Mouse (Mus musculus) gastrocnemius, adult 2 months (tissue): ENCODE measurements around the gene Fbxw26. TPM values are rescaled to one million over a fixed set of nuclear protein-coding genes. Genes with fewer than 3 reads are reported as not detected.
A peak's percentile ranks its signal among the peaks of the same experiment; 100 is the strongest.
"Not testable (repeated sequence)": the region's sequence is repeated elsewhere in the genome, so short reads cannot be mapped to it uniquely, and the experiment has no call there.

Experiments used
- DNase-seq: peaks from one replicate; pipeline ENCODE4 v3.0.0; 2022
- H3K27ac ChIP-seq: fragments of 200-600 bp; 2 replicates; pipeline ENCODE4 v1.8.1; 2022; ENCODE audit warnings: mild to moderate bottlenecking
- H3K4me3 ChIP-seq: fragments of 200-600 bp; 2 replicates; pipeline ENCODE4 v1.8.1; 2022; ENCODE audit warnings: mild to moderate bottlenecking, moderate library complexity
- CTCF ChIP-seq: fragments of 200-600 bp; IDR thresholded peaks from 2 replicates; pipeline ENCODE4 v1.8.1; 2022; ENCODE audit warnings: antibody characterized with exemption, mild to moderate bottlenecking, moderate library complexity
- intact Hi-C: fragments of 180-260 bp; cut with DNase I; formaldehyde crosslinking; loops from one replicate; pipeline ENCODE4 v1.15.1; 2025
- long read RNA-seq, 2 experiments: library from polyadenylated mRNA; stranded (forward); transcript quantifications; one replicate each; pipeline ENCODE4 v2.0.0; 2021
- total RNA-seq, 2 experiments: library from RNA; stranded (reverse); gene quantifications; 2 replicates each; pipeline ENCODE4 v1.2.3; 2021

Fbxw26 gene
- not detected for total RNA-seq
- long read RNA-seq, experiment 1 = 0 reads
- long read RNA-seq, experiment 2 = 0 reads

DNA sequence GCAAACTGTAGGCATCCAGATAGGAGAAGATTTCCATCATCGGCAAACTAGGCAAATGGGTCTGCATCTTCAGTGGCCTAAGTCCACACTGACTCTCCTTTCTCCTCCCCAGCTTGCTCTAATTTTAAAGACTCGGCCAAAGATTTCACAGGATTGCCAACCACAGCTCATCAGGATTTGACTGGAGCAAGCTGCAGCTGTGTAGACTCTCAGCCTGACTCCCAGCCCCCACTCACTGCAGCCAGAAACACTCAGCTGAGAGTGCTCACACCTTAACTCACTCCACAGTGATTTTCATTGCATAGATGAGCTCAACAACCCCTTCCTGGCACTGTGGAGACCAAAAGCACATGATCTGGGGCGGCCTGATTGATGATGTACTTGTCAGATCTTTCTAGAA is at the start of gene Fbxw26:
Gene Fbxw26, minus strand, starts transcription at position 101 of the 400 bp plus-strand sequence.
- H3K4me3 ChIP-seq, H3K27ac ChIP-seq, DNase-seq, intact Hi-C loops: not testable (repeated sequence)

DNA sequence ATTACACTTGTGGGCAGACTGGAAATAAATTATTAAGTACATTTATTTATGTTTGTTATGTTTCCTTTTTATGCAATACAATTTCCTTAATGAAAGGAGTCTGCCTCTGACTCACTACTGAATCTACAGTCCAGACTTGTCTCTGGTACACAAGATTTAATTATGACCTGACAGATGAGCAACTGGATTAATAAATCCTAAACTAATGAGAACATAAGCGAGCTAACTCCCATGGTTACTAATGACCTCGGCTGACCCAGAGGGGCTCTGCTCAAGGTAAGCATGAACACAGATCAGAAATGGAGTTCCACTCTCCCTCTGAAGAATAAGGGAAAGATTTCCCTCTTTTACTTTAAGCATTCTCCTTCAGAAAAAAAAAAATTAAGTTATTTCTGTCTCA is 49.3 kb upstream of the Fbxw26 start:
- no peak overlapping the region for H3K27ac ChIP-seq
- DNase-seq = no peak
- no peak for TF ChIP-seq CTCF
- no peak overlapping the region for H3K4me3 ChIP-seq
- intact Hi-C loops = no loop called here

DNA sequence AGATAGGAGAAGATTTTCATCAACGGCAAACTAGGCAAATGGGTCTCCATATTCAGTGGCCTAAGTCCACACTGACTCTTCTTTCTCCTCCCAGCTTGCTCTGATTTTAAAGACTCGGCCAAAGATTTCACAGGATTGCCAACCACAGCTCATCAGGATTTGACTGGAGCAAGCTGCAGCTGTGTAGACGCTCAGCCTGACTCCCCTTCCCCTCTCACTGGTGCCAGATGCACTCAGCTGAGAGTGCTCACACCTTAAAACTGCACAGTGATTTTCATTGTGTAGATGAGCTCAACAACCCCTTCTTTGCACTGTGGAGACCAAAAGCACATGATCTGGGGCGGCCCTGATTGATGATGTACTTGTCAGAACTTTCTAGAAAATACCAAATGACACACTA is 44.7 kb upstream of the Fbxw26 start, which contains the start of gene Fbxw27:
Gene Fbxw27, minus strand, starts transcription at position 101 of the 400 bp plus-strand sequence.
- DNase-seq, intact Hi-C loops, H3K27ac ChIP-seq, H3K4me3 ChIP-seq: not testable (repeated sequence)

DNA sequence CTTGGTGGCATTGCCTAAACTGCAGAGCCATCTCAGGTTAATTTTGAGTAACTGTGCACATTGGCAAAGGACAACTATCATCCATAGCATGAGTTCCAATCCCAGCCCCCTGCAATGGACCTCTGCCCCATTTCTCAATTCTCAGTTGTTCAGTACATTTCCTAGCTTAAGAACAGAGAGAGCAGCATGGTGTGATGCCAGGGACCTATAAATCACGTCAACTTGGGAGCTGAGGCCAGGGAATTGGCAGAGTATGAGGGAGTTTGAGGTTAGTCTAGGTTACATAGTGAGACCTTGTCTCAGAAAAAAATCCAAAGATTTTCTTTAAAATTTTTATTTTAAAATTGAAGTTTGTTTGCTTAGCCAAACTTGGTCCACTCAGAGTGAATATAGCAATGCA is 21.0 kb upstream of the Fbxw26 start:
- intact Hi-C loops, H3K4me3 ChIP-seq, DNase-seq, H3K27ac ChIP-seq: not testable (repeated sequence)

DNA sequence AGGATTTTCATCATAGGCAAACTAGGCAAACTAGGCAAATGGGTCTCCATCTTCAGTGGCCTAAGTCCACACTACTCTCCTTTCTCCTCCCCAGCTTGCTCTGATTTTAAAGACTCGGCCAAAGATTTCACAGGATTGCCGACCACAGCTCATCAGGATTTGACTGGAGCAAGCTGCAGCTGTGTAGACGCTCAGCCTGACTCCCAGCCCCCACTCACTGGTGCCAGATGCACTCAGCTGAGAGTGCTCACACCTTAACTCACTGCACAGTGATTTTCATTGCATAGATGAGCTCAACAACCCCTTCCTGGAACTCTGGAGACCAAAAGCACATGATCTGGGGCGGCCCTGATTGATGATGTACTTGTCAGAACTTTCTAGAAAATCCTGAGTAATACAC is 43.3 kb downstream of the Fbxw26 start, which contains the start of gene Fbxw18:
Gene Fbxw18, minus strand, starts transcription at position 101 of the 400 bp plus-strand sequence.
- H3K4me3 ChIP-seq, intact Hi-C loops, H3K27ac ChIP-seq, DNase-seq: not testable (repeated sequence)

DNA sequence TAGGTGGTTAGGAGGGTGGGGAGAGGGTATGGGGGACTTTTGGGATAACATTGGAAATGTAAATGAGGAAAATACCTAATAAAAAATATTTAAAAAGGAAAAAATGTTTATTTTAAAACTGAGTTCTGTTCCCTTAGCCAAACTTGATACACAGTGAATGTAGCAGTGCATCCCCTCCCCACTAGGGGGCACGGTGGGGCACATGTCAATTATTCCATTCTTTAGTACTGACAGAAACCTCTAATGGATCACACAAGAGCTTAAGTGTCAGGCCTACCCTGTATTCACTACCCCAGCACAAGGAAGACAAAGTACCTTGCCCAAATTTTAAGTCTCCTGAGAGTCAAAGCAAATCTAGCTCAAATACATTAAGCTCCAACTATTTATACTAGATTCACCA is 60.6 kb downstream of the Fbxw26 start:
- intact Hi-C loops = no loop called here
- Histone ChIP-seq H3K4me3 (no peak overlapping the region), H3K27ac (no peak overlapping the region)
- peak; percentile 40 for DNase-seq
- TF ChIP-seq CTCF = peak; percentile 65

Other genes with a start within 250 kb of the Fbxw26 start
- gene Fbxw15, start 177.8 kb downstream of the Fbxw26 start, total RNA-seq = not detected
- not detected for gene Fbxw24, start 120.0 kb downstream of the Fbxw26 start, total RNA-seq
- gene Fbxw25, start 81.4 kb downstream of the Fbxw26 start, total RNA-seq = not detected
- gene Fbxw18, start 43.4 kb downstream of the Fbxw26 start, total RNA-seq = not detected
- not detected for gene Fbxw27, start 44.6 kb upstream of the Fbxw26 start, total RNA-seq
- gene Spink8, start 66.2 kb upstream of the Fbxw26 start, total RNA-seq = not detected
- 10 to 100 TPM; 27.4 to 33.1 TPM for gene Nme6, start 86.7 kb upstream of the Fbxw26 start, total RNA-seq
- gene Camp, start 103.5 kb upstream of the Fbxw26 start, total RNA-seq = not detected
- gene Cdc25a, start 129.5 kb upstream of the Fbxw26 start, total RNA-seq = 1 to 10 TPM; 4.3 to 5.0 TPM
- gene Map4, start 185.4 kb upstream of the Fbxw26 start, total RNA-seq = 100 to 1,000 TPM; 484 to 501 TPM